Mouse (Mus musculus): ENCODE data around the gene Elk4. TPM values are rescaled to one million over a fixed set of nuclear protein-coding genes. Genes with fewer than 3 reads are reported as not detected.

Gene Elk4
- polyA plus RNA-seq (2015; fragmentation: Nextera tagmentation; extraction: Ambion mirVana) = 22.5 and 26.3 TPM in 2 replicates

- ATAC-seq (ENCODE audit: low read depth) = peak; percentile 94
- Histone ChIP-seq H3K9me3 (ENCODE audit: control insufficient read depth, low read length) (no peaks in the 10 kb centered on the region), H3K27ac (ENCODE audit: low read length) (peak within 1 kb of the TSS; percentile 99), H3K4me1 (replicated peaks; ENCODE audit: control insufficient read depth, insufficient read depth, low read length) (peaks cover 20% of the 10 kb centered on the region), H3K9ac (ENCODE audit: low read length) (peak within 1 kb of the TSS; percentile 91), H3K4me2 (ENCODE audit: low read depth, low read length) (peak within 1 kb of the TSS; percentile 64), H3K36me3 (ENCODE audit: control insufficient read depth, insufficient read depth, low read length) (no peaks in the 10 kb centered on the region), H3K27me3 (ENCODE audit: control insufficient read depth, insufficient read depth, low read depth, low read length) (no peaks in the 10 kb centered on the region), H3K4me3 (ENCODE audit: low read length) (peak within 1 kb of the TSS; percentile 76)
- under 1% methylated on average over 37 of the region's 61 CpGs for WGBS
Measured at GRCm38 (mm10) chr1:132007282-132007815, at the start of gene Elk4. Gene Elk4, plus strand, starts transcription at chr1:132007607.

- ATAC-seq (ENCODE audit: low read depth) = no peak
- H3K27ac ChIP-seq (ENCODE audit: low read length) = no peak overlapping the region
- H3K36me3 ChIP-seq (ENCODE audit: control insufficient read depth, insufficient read depth, low read length) = no peaks in the 10 kb centered on the region
- no peak overlapping the region for H3K9ac ChIP-seq (ENCODE audit: low read length)
- H3K4me3 ChIP-seq (ENCODE audit: low read length) = no peak overlapping the region
- H3K4me1 ChIP-seq (replicated peaks; ENCODE audit: control insufficient read depth, insufficient read depth, low read length) = peaks cover 9% of the 10 kb centered on the region
- 53% methylated on average over 2 of the region's 2 CpGs for WGBS
- H3K9me3 ChIP-seq (ENCODE audit: control insufficient read depth, low read length) = no peaks in the 10 kb centered on the region
- peaks cover 28% of the 10 kb centered on the region for H3K27me3 ChIP-seq (ENCODE audit: control insufficient read depth, insufficient read depth, low read depth, low read length)
- no peak overlapping the region for H3K4me2 ChIP-seq (ENCODE audit: low read depth, low read length)
Measured at GRCm38 (mm10) chr1:131961004-131961403, 46.4 kb upstream of the Elk4 start.

GRCm38 (mm10) chr1:131962606-131963084 lies 44.8 kb upstream of the Elk4 start, which contains the start of gene Slc45a3:
Gene Slc45a3, plus strand, starts transcription at chr1:131962967.
- Histone ChIP-seq H3K27ac (ENCODE audit: low read length) (no peak within 1 kb of the TSS), H3K9ac (ENCODE audit: low read length) (peak within 1 kb of the TSS; percentile 71), H3K4me2 (ENCODE audit: low read depth, low read length) (peak within 1 kb of the TSS; percentile 100), H3K4me3 (ENCODE audit: low read length) (peak within 1 kb of the TSS; percentile 76), H3K4me1 (replicated peaks; ENCODE audit: control insufficient read depth, insufficient read depth, low read length) (peaks cover 9% of the 10 kb centered on the region), H3K9me3 (ENCODE audit: control insufficient read depth, low read length) (no peaks in the 10 kb centered on the region), H3K27me3 (ENCODE audit: control insufficient read depth, insufficient read depth, low read depth, low read length) (peaks cover 28% of the 10 kb centered on the region), H3K36me3 (ENCODE audit: control insufficient read depth, insufficient read depth, low read length) (no peaks in the 10 kb centered on the region)
- peak; percentile 78 for ATAC-seq (ENCODE audit: low read depth)
- under 1% methylated on average over 33 of the region's 35 CpGs for WGBS

- Histone ChIP-seq H3K9me3 (ENCODE audit: control insufficient read depth, low read length) (no peaks in the 10 kb centered on the region), H3K9ac (ENCODE audit: low read length) (peak overlapping the region; percentile 71), H3K27me3 (ENCODE audit: control insufficient read depth, insufficient read depth, low read depth, low read length) (peaks cover 28% of the 10 kb centered on the region), H3K4me2 (ENCODE audit: low read depth, low read length) (peak overlapping the region; percentile 100), H3K36me3 (ENCODE audit: control insufficient read depth, insufficient read depth, low read length) (no peaks in the 10 kb centered on the region), H3K4me3 (ENCODE audit: low read length) (peak overlapping the region; percentile 76), H3K27ac (ENCODE audit: low read length) (no peak overlapping the region), H3K4me1 (replicated peaks; ENCODE audit: control insufficient read depth, insufficient read depth, low read length) (peaks cover 9% of the 10 kb centered on the region)
- WGBS = under 1% methylated on average over 53 of the region's 76 CpGs
- ATAC-seq (ENCODE audit: low read depth) = peak; percentile 79
Measured at GRCm38 (mm10) chr1:131963085-131963951, 44.1 kb upstream of the Elk4 start.

GRCm38 (mm10) chr1:131964100-131964499 lies 43.3 kb upstream of the Elk4 start:
- peaks cover 28% of the 10 kb centered on the region for H3K27me3 ChIP-seq (ENCODE audit: control insufficient read depth, insufficient read depth, low read depth, low read length)
- no peak overlapping the region for H3K9ac ChIP-seq (ENCODE audit: low read length)
- H3K4me3 ChIP-seq (ENCODE audit: low read length) = peak overlapping the region; percentile 76; the same call in 1 of the 2 replicates
- peak overlapping the region; percentile 100; the same call in 1 of the 2 replicates for H3K4me2 ChIP-seq (ENCODE audit: low read depth, low read length)
- H3K27ac ChIP-seq (ENCODE audit: low read length) = no peak overlapping the region
- no peaks in the 10 kb centered on the region for H3K9me3 ChIP-seq (ENCODE audit: control insufficient read depth, low read length)
- H3K4me1 ChIP-seq (replicated peaks; ENCODE audit: control insufficient read depth, insufficient read depth, low read length) = peaks cover 9% of the 10 kb centered on the region
- ATAC-seq (ENCODE audit: low read depth) = no peak
- H3K36me3 ChIP-seq (ENCODE audit: control insufficient read depth, insufficient read depth, low read length) = no peaks in the 10 kb centered on the region
- whole genome bisulfite sequencing = 46% methylated on average over 5 of the region's 5 CpGs

- WGBS = 83% methylated on average over 7 of the region's 7 CpGs
- Histone ChIP-seq H3K9me3 (ENCODE audit: control insufficient read depth, low read length) (no peaks in the 10 kb centered on the region), H3K36me3 (ENCODE audit: control insufficient read depth, insufficient read depth, low read length) (no peaks in the 10 kb centered on the region), H3K4me3 (ENCODE audit: low read length) (no peak overlapping the region), H3K9ac (ENCODE audit: low read length) (no peak overlapping the region), H3K4me2 (ENCODE audit: low read depth, low read length) (no peak overlapping the region), H3K27me3 (ENCODE audit: control insufficient read depth, insufficient read depth, low read depth, low read length) (peaks cover 26% of the 10 kb centered on the region), H3K27ac (ENCODE audit: low read length) (no peak overlapping the region), H3K4me1 (replicated peaks; ENCODE audit: control insufficient read depth, insufficient read depth, low read length) (peaks cover 9% of the 10 kb centered on the region)
- ATAC-seq (ENCODE audit: low read depth) = no peak
Measured at GRCm38 (mm10) chr1:131964580-131964979, 42.8 kb upstream of the Elk4 start.

GRCm38 (mm10) chr1:131965818-131966217 lies 41.6 kb upstream of the Elk4 start:
- Histone ChIP-seq H3K27me3 (ENCODE audit: control insufficient read depth, insufficient read depth, low read depth, low read length) (peaks cover 24% of the 10 kb centered on the region), H3K4me3 (ENCODE audit: low read length) (no peak overlapping the region), H3K9ac (ENCODE audit: low read length) (no peak overlapping the region), H3K36me3 (ENCODE audit: control insufficient read depth, insufficient read depth, low read length) (no peaks in the 10 kb centered on the region), H3K4me2 (ENCODE audit: low read depth, low read length) (no peak overlapping the region), H3K9me3 (ENCODE audit: control insufficient read depth, low read length) (no peaks in the 10 kb centered on the region), H3K27ac (ENCODE audit: low read length) (no peak overlapping the region), H3K4me1 (replicated peaks; ENCODE audit: control insufficient read depth, insufficient read depth, low read length) (peaks cover 15% of the 10 kb centered on the region)
- 44% methylated on average over 5 of the region's 5 CpGs for WGBS
- ATAC-seq (ENCODE audit: low read depth) = no peak

GRCm38 (mm10) chr1:131967336-131967735 lies 40.1 kb upstream of the Elk4 start:
- 38% methylated on average over 7 of the region's 7 CpGs for WGBS
- Histone ChIP-seq H3K27me3 (ENCODE audit: control insufficient read depth, insufficient read depth, low read depth, low read length) (peaks cover 20% of the 10 kb centered on the region), H3K36me3 (ENCODE audit: control insufficient read depth, insufficient read depth, low read length) (no peaks in the 10 kb centered on the region), H3K9me3 (ENCODE audit: control insufficient read depth, low read length) (no peaks in the 10 kb centered on the region), H3K9ac (ENCODE audit: low read length) (no peak overlapping the region), H3K27ac (ENCODE audit: low read length) (no peak overlapping the region), H3K4me3 (ENCODE audit: low read length) (no peak overlapping the region), H3K4me1 (replicated peaks; ENCODE audit: control insufficient read depth, insufficient read depth, low read length) (peaks cover 28% of the 10 kb centered on the region), H3K4me2 (ENCODE audit: low read depth, low read length) (no peak overlapping the region)
- ATAC-seq (ENCODE audit: low read depth) = no peak

- H3K36me3 ChIP-seq (ENCODE audit: control insufficient read depth, insufficient read depth, low read length) = no peaks in the 10 kb centered on the region
- no peak overlapping the region for H3K4me2 ChIP-seq (ENCODE audit: low read depth, low read length)
- ATAC-seq (ENCODE audit: low read depth) = no peak
- no peak overlapping the region for H3K27ac ChIP-seq (ENCODE audit: low read length)
- no peak overlapping the region for H3K9ac ChIP-seq (ENCODE audit: low read length)
- H3K27me3 ChIP-seq (ENCODE audit: control insufficient read depth, insufficient read depth, low read depth, low read length) = peaks cover 14% of the 10 kb centered on the region
- no peak overlapping the region for H3K4me3 ChIP-seq (ENCODE audit: low read length)
- H3K9me3 ChIP-seq (ENCODE audit: control insufficient read depth, low read length) = no peaks in the 10 kb centered on the region
- peaks cover 28% of the 10 kb centered on the region for H3K4me1 ChIP-seq (replicated peaks; ENCODE audit: control insufficient read depth, insufficient read depth, low read length)
- 53% methylated on average over 3 of the region's 3 CpGs for WGBS
Measured at GRCm38 (mm10) chr1:131968556-131968955, 38.9 kb upstream of the Elk4 start.

Data from lung, embryonic 16.5 days (tissue).